Comparison of ENCODE assay signal across 15 mouse cellular contexts in genomic region chr16:24076109-24076798, GRCm38 (mm10).
DNase-seq lines count a peak whose midpoint lies in the region; ATAC-seq lines count a peak whose summit lies in the region.
"Had no signal": no experiment of that assay in that cellular context is flagged by ENCODE, and none has a peak within 500 bp of the region (broad histone marks: within the 10 kb centered on the region; RNA-seq: fewer than 3 reads in every experiment).

No protein-coding gene starts in this region.

- H3K4me3 ChIP-seq in midbrain, embryonic 15.5 days: no peak overlapping the region
- H3K4me3 ChIP-seq: forebrain, embryonic 10.5 days; kidney, embryonic 15.5 days; layer of hippocampus, adult 2 months; liver, embryonic 13.5 days had no signal

- no peaks in the 10 kb centered on the region for H3K4me1 ChIP-seq in midbrain, embryonic 15.5 days
- H3K4me1 ChIP-seq: forebrain, embryonic 10.5 days; kidney, embryonic 15.5 days; liver, embryonic 13.5 days had no signal

- H3K4me2 ChIP-seq in midbrain, embryonic 15.5 days: no peak overlapping the region
- H3K4me2 ChIP-seq: kidney, embryonic 15.5 days; liver, embryonic 13.5 days had no signal

- no peaks in the 10 kb centered on the region for H3K27me3 ChIP-seq in midbrain, embryonic 15.5 days (replicated peaks)
- H3K27me3 ChIP-seq: kidney, embryonic 15.5 days; liver, embryonic 13.5 days had no signal

- no peak for ATAC-seq in midbrain, embryonic 15.5 days (replicated peaks)
- ATAC-seq: inflammation-experienced regulatory T-cells, adult 6 months had no signal

- WGBS in midbrain, embryonic 15.5 days: 90% methylated on average over 4 of the region's 4 CpGs

- no peaks in the 10 kb centered on the region for H3K36me3 ChIP-seq in midbrain, embryonic 15.5 days (replicated peaks)
- H3K36me3 ChIP-seq: forebrain, embryonic 10.5 days; kidney, embryonic 15.5 days; liver, embryonic 13.5 days had no signal

- H3K9ac ChIP-seq in midbrain, embryonic 15.5 days: no peak overlapping the region
- H3K9ac ChIP-seq: kidney, embryonic 15.5 days; liver, embryonic 13.5 days had no signal

- no peaks in the 10 kb centered on the region for H3K9me3 ChIP-seq in midbrain, embryonic 15.5 days
- H3K9me3 ChIP-seq: forebrain, embryonic 10.5 days; kidney, embryonic 15.5 days; liver, embryonic 13.5 days had no signal

- DNase-seq in layer of hippocampus, adult 11-12 months (ENCODE audit: low spot score): peak; percentile 11
- no peak for DNase-seq in layer of hippocampus, postnatal 10 days (ENCODE audit: low spot score in 2 of 2)
- peak; percentile 69 to 79 for DNase-seq in B cell, adult 2 months
- DNase-seq in lung, postnatal 4 days: peak; percentile 32 to 48
- DNase-seq in spleen, adult 18-20 months: peak; percentile 41 to 50
- no peak for DNase-seq in urinary bladder, postnatal 36 days (ENCODE audit: low spot score in 2 of 2)
- DNase-seq in left cerebral cortex, postnatal 10 days (ENCODE audit: extremely low spot score in 1 of 2, low spot score in 2 of 2): no peak
- DNase-seq: cerebellum, adult 8-10 months; liver, embryonic 13.5 days; thymus, adult 2 months had no signal

- intact Hi-C loops in left cerebral cortex, postnatal 10 days (cut with DNase I): no loop called here

- H3K27ac ChIP-seq in midbrain, embryonic 15.5 days: no peak overlapping the region
- H3K27ac ChIP-seq: forebrain, embryonic 10.5 days; kidney, embryonic 15.5 days; layer of hippocampus, adult 2 months; liver, embryonic 13.5 days had no signal

Comparison
In these comparisons a context has a peak if more than half of its experiments do, and no peak if none do; other contexts are left out.
1. DNase-seq: peak in layer of hippocampus, adult 11-12 months (single experiment), B cell, adult 2 months (2 of 2), lung, postnatal 4 days (2 of 2) and spleen, adult 18-20 months (2 of 2); none in layer of hippocampus, postnatal 10 days (0 of 2), urinary bladder, postnatal 36 days (0 of 2) and left cerebral cortex, postnatal 10 days (0 of 2).